Mouse (Mus musculus): Measurements from ENCODE around the gene Gm37240. TPM values are rescaled to one million over a fixed set of nuclear protein-coding genes. Genes with fewer than 3 reads are reported as not detected.

The Gm37240 gene
- total and polyA plus RNA-seq, 3 experiments, result not detected

DNA sequence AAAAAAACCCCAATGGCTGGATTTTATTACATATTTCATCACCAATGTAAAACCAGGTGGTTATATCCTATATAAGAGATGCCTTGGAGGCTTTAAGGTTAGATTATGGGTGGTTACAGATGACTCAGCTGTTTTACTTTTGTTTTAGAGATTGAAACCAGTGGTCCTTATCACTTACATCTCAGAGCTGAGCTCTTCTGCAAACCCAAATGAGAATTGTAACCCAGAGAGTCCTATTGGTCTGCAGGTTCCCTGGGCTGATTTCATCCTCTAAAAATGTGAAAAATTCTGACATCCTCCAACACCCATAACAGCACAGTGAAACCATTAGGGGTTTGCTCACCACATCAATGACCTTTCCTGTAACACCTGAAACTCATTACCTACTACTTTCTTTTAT is 1078.4 kb downstream of the Gm37240 start:
- ATAC-seq (ENCODE audit: extremely low read depth, insufficient number of reproducible peaks, low FRiP score, poor library complexity, severe bottlenecking) (no peak), DNase-seq (ENCODE audit: low spot score) (no peak)
- Histone ChIP-seq H3K4me3 (ENCODE audit: low read depth, low read length) (no peak overlapping the region), H3K27me3 (ENCODE audit: insufficient read depth, low read length) (no peaks in the 10 kb centered on the region), H3K9me3 (replicated peaks) (no peaks in the 10 kb centered on the region), H3K36me3 (replicated peaks) (peaks cover 3% of the 10 kb centered on the region), H3K4me1 (ENCODE audit: insufficient read depth, low read depth, low read length) (peaks cover 43% of the 10 kb centered on the region)
- TF ChIP-seq GATA2 (IDR thresholded peaks at IDR 0.05; ENCODE audit: borderline replicate concordance, low read depth, low read length) (no peak), GATA1 (IDR thresholded peaks at IDR 0.05; ENCODE audit: borderline replicate concordance, low read length) (no peak), CTCF (IDR thresholded peaks at IDR 0.05; ENCODE audit: low read depth, low read length) (no peak)

DNA sequence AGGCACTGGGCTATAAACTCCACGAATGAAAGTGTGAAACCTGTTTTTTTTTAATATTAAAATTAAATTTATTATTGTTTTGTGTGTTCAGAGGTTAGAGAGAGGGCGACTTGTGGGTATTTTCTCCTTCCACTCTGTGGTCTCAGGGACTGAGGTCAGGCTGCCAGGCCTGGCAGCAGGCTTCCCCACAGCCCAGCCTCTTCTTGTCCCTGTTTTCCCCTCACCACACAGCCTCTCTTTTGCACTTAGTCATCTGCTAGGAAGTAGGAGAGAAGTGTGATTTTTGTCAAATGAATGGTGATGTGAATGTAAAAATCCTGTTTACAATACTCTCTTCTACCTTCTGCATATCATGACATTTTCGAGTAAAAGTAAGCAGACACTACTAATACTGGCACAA is 1079.5 kb downstream of the Gm37240 start:
- Histone ChIP-seq H3K4me3 (ENCODE audit: low read depth, low read length) (no peak overlapping the region), H3K9me3 (replicated peaks) (no peaks in the 10 kb centered on the region), H3K27me3 (ENCODE audit: insufficient read depth, low read length) (no peaks in the 10 kb centered on the region), H3K4me1 (ENCODE audit: insufficient read depth, low read depth, low read length) (peaks cover 41% of the 10 kb centered on the region), H3K36me3 (replicated peaks) (peaks cover 3% of the 10 kb centered on the region)
- TF ChIP-seq POLR2AphosphoS5 (IDR thresholded peaks at IDR 0.05; ENCODE audit: insufficient replicate concordance, low read depth, low read length) (no peak), CTCF (IDR thresholded peaks at IDR 0.05; ENCODE audit: low read depth, low read length) (no peak), TAL1 (conservative IDR thresholded peaks at IDR 0.05; ENCODE audit: low read depth, low read length) (no peak), GATA1 (IDR thresholded peaks at IDR 0.05; ENCODE audit: borderline replicate concordance, low read length) (no peak)
- DNase-seq (ENCODE audit: low spot score), result no peak
- ATAC-seq (ENCODE audit: extremely low read depth, insufficient number of reproducible peaks, low FRiP score, poor library complexity, severe bottlenecking), result no peak

DNA sequence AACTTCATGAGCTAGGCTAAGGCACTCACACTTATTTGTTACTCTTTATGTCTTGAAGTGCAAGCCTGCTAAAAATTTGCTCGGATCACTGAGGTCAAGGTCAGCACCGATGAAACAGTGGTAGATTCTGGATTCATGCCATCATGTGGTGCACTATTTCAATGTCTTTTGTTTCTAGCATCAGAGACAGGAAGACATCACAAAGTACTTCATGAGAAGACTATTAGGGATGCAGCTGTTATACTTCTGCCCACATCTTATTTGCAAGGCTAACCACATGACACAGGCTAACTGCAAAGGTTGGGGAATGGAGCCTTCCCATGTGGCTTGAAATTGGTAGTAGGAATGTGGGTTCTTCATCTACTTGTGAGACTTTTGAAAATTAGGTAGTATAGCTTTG is 1081.1 kb downstream of the Gm37240 start:
- Histone ChIP-seq H3K27me3 (ENCODE audit: insufficient read depth, low read length) (no peaks in the 10 kb centered on the region), H3K9me3 (replicated peaks) (no peaks in the 10 kb centered on the region), H3K4me3 (ENCODE audit: low read depth, low read length) (no peak overlapping the region), H3K36me3 (replicated peaks) (no peaks in the 10 kb centered on the region), H3K4me1 (ENCODE audit: insufficient read depth, low read depth, low read length) (peaks cover 33% of the 10 kb centered on the region)
- ATAC-seq (ENCODE audit: extremely low read depth, insufficient number of reproducible peaks, low FRiP score, poor library complexity, severe bottlenecking) (no peak), DNase-seq (ENCODE audit: low spot score) (no peak)
- TF ChIP-seq TAL1 (conservative IDR thresholded peaks at IDR 0.05; ENCODE audit: low read depth, low read length) (no peak), GATA2 (IDR thresholded peaks at IDR 0.05; ENCODE audit: borderline replicate concordance, low read depth, low read length) (no peak), GATA1 (IDR thresholded peaks at IDR 0.05; ENCODE audit: borderline replicate concordance, low read length) (no peak), CTCF (IDR thresholded peaks at IDR 0.05; ENCODE audit: low read depth, low read length) (no peak), POLR2AphosphoS5 (IDR thresholded peaks at IDR 0.05; ENCODE audit: insufficient replicate concordance, low read depth, low read length) (no peak)

- TF ChIP-seq TAL1 (conservative IDR thresholded peaks at IDR 0.05; ENCODE audit: low read depth, low read length), result no peak
- no peak for TF ChIP-seq GATA1 (IDR thresholded peaks at IDR 0.05; ENCODE audit: borderline replicate concordance, low read length)
- TF ChIP-seq CTCF (IDR thresholded peaks at IDR 0.05; ENCODE audit: low read depth, low read length), result no peak
- no peak for TF ChIP-seq GATA2 (IDR thresholded peaks at IDR 0.05; ENCODE audit: borderline replicate concordance, low read depth, low read length)
- TF ChIP-seq POLR2AphosphoS5 (IDR thresholded peaks at IDR 0.05; ENCODE audit: insufficient replicate concordance, low read depth, low read length), result no peak
- Histone ChIP-seq H3K4me1 (ENCODE audit: insufficient read depth, low read depth, low read length) (peaks cover 38% of the 10 kb centered on the region), H3K9me3 (replicated peaks) (no peaks in the 10 kb centered on the region), H3K36me3 (replicated peaks) (no peaks in the 10 kb centered on the region), H3K27me3 (ENCODE audit: insufficient read depth, low read length) (no peaks in the 10 kb centered on the region), H3K4me3 (ENCODE audit: low read depth, low read length) (no peak overlapping the region; the same call in 1 of the 2 replicates)
- ATAC-seq (ENCODE audit: extremely low read depth, insufficient number of reproducible peaks, low FRiP score, poor library complexity, severe bottlenecking) (no peak), DNase-seq (ENCODE audit: low spot score) (no peak)
Observed at GRCm38 (mm10) chr3:84804036-84804435, 1083.3 kb downstream of the Gm37240 start.

GRCm38 (mm10) chr3:84787914-84788313 is 1099.4 kb downstream of the Gm37240 start:
- Histone ChIP-seq H3K4me3 (ENCODE audit: low read depth, low read length) (no peak overlapping the region), H3K9me3 (replicated peaks) (peaks cover 14% of the 10 kb centered on the region), H3K4me1 (ENCODE audit: insufficient read depth, low read depth, low read length) (no peaks in the 10 kb centered on the region; the same call in 1 of the 2 replicates), H3K27me3 (ENCODE audit: insufficient read depth, low read length) (peaks cover 3% of the 10 kb centered on the region; the same call in 1 of the 2 replicates), H3K36me3 (replicated peaks) (no peaks in the 10 kb centered on the region)
- TF ChIP-seq GATA1 (IDR thresholded peaks at IDR 0.05; ENCODE audit: borderline replicate concordance, low read length), result no peak
- TF ChIP-seq CTCF (IDR thresholded peaks at IDR 0.05; ENCODE audit: low read depth, low read length), result no peak
- no peak for ATAC-seq (ENCODE audit: extremely low read depth, insufficient number of reproducible peaks, low FRiP score, poor library complexity, severe bottlenecking)
- no peak for DNase-seq (ENCODE audit: low spot score)

GRCm38 (mm10) chr3:84776084-84776483 is 1111.2 kb downstream of the Gm37240 start:
- H3K36me3 ChIP-seq (replicated peaks), result no peaks in the 10 kb centered on the region
- no peaks in the 10 kb centered on the region for H3K9me3 ChIP-seq (replicated peaks)
- DNase-seq (ENCODE audit: low spot score) (no peak), ATAC-seq (ENCODE audit: extremely low read depth, insufficient number of reproducible peaks, low FRiP score, poor library complexity, severe bottlenecking) (no peak)
- no peaks in the 10 kb centered on the region for H3K27me3 ChIP-seq (ENCODE audit: insufficient read depth, low read length)
- no peak overlapping the region for H3K4me3 ChIP-seq (ENCODE audit: low read depth, low read length)
- H3K4me1 ChIP-seq (ENCODE audit: insufficient read depth, low read depth, low read length), result peaks cover 23% of the 10 kb centered on the region
- TF ChIP-seq CTCF (IDR thresholded peaks at IDR 0.05; ENCODE audit: low read depth, low read length) (no peak), TAL1 (conservative IDR thresholded peaks at IDR 0.05; ENCODE audit: low read depth, low read length) (no peak), POLR2AphosphoS5 (IDR thresholded peaks at IDR 0.05; ENCODE audit: insufficient replicate concordance, low read depth, low read length) (no peak), GATA1 (IDR thresholded peaks at IDR 0.05; ENCODE audit: borderline replicate concordance, low read length) (no peak), GATA2 (IDR thresholded peaks at IDR 0.05; ENCODE audit: borderline replicate concordance, low read depth, low read length) (no peak)

GRCm38 (mm10) chr3:84775577-84775976 is 1111.7 kb downstream of the Gm37240 start:
- DNase-seq (ENCODE audit: low spot score) (no peak), ATAC-seq (ENCODE audit: extremely low read depth, insufficient number of reproducible peaks, low FRiP score, poor library complexity, severe bottlenecking) (no peak)
- Histone ChIP-seq H3K36me3 (replicated peaks) (no peaks in the 10 kb centered on the region), H3K27me3 (ENCODE audit: insufficient read depth, low read length) (no peaks in the 10 kb centered on the region), H3K9me3 (replicated peaks) (no peaks in the 10 kb centered on the region), H3K4me1 (ENCODE audit: insufficient read depth, low read depth, low read length) (peaks cover 27% of the 10 kb centered on the region), H3K4me3 (ENCODE audit: low read depth, low read length) (no peak overlapping the region)
- no peak for TF ChIP-seq TAL1 (conservative IDR thresholded peaks at IDR 0.05; ENCODE audit: low read depth, low read length)
- TF ChIP-seq GATA1 (IDR thresholded peaks at IDR 0.05; ENCODE audit: borderline replicate concordance, low read length), result no peak
- no peak for TF ChIP-seq CTCF (IDR thresholded peaks at IDR 0.05; ENCODE audit: low read depth, low read length)
- TF ChIP-seq POLR2AphosphoS5 (IDR thresholded peaks at IDR 0.05; ENCODE audit: insufficient replicate concordance, low read depth, low read length), result no peak
- no peak for TF ChIP-seq GATA2 (IDR thresholded peaks at IDR 0.05; ENCODE audit: borderline replicate concordance, low read depth, low read length)
